ENCODE assay signal across 24 mouse cellular contexts in genomic region chr13:107822198-107822597, GRCm38 (mm10).
"Had no signal": no experiment of that assay in that cellular context is flagged by ENCODE, and none has a peak within 500 bp of the region (broad histone marks: within the 10 kb centered on the region; RNA-seq: fewer than 3 reads in every experiment).

No protein-coding gene starts in this region.

- H3K27ac ChIP-seq: heart, adult 2 months; heart, embryonic 13.5 days; heart, embryonic 15.5 days; hindbrain, embryonic 10.5 days; hindbrain, embryonic 12.5 days; hindbrain, embryonic 14.5 days; intestine, embryonic 15.5 days; layer of hippocampus, adult 2 months; left cerebral cortex, adult 2 months; limb, embryonic 15.5 days; liver, embryonic 12.5 days; liver, embryonic 14.5 days had no signal

- H3K9me3 ChIP-seq: heart, embryonic 13.5 days; heart, embryonic 15.5 days; hindbrain, embryonic 10.5 days; hindbrain, embryonic 12.5 days; intestine, embryonic 15.5 days; limb, embryonic 15.5 days; liver, embryonic 12.5 days had no signal

- H3K4me3 ChIP-seq: heart, adult 2 months; heart, embryonic 13.5 days; heart, embryonic 15.5 days; hindbrain, embryonic 10.5 days; hindbrain, embryonic 12.5 days; intestine, embryonic 15.5 days; layer of hippocampus, adult 2 months; left cerebral cortex, adult 2 months; limb, embryonic 15.5 days; liver, embryonic 12.5 days had no signal

- ATAC-seq: hindbrain, embryonic 16.5 days; inflammation-experienced regulatory T-cells, adult 6 months; intestine, embryonic 15.5 days; intestine, postnatal 0 days; liver, embryonic 12.5 days had no signal

- H3K27me3 ChIP-seq: heart, embryonic 13.5 days; heart, embryonic 15.5 days; hindbrain, embryonic 12.5 days; intestine, embryonic 15.5 days; limb, embryonic 15.5 days; liver, embryonic 12.5 days had no signal

- H3K4me1 ChIP-seq: liver, embryonic 12.5 days had no signal

- H3K4me2 ChIP-seq: heart, embryonic 11.5 days; heart, embryonic 13.5 days; heart, embryonic 15.5 days; hindbrain, embryonic 12.5 days; hindbrain, embryonic 14.5 days; intestine, embryonic 15.5 days; limb, embryonic 15.5 days; liver, embryonic 12.5 days had no signal

- H3K36me3 ChIP-seq: heart, embryonic 13.5 days; heart, embryonic 15.5 days; hindbrain, embryonic 10.5 days; hindbrain, embryonic 12.5 days; intestine, embryonic 15.5 days; limb, embryonic 15.5 days; liver, embryonic 12.5 days had no signal

- DNase-seq: gastrocnemius, postnatal 25 days; heart, adult 2 months; heart, postnatal 14 days; heart, postnatal 4 days; kidney, adult 18-20 months; kidney, adult 8-10 months; kidney, postnatal 10 days; kidney, postnatal 25 days; kidney, postnatal 4 days had no signal

- H3K9ac ChIP-seq: heart, embryonic 13.5 days; heart, embryonic 15.5 days; hindbrain, embryonic 12.5 days; hindbrain, embryonic 14.5 days; intestine, embryonic 15.5 days; limb, embryonic 15.5 days; liver, embryonic 12.5 days; liver, embryonic 14.5 days had no signal
